Mouse (Mus musculus): ENCODE results near the gene Fbxl15. TPM values are rescaled to one million over a fixed set of nuclear protein-coding genes. Genes with fewer than 3 reads are reported as not detected.

Gene Fbxl15
- total RNA-seq, 2 experiments from 2014 or later, result 26.7 to 28.7 TPM

DNA sequence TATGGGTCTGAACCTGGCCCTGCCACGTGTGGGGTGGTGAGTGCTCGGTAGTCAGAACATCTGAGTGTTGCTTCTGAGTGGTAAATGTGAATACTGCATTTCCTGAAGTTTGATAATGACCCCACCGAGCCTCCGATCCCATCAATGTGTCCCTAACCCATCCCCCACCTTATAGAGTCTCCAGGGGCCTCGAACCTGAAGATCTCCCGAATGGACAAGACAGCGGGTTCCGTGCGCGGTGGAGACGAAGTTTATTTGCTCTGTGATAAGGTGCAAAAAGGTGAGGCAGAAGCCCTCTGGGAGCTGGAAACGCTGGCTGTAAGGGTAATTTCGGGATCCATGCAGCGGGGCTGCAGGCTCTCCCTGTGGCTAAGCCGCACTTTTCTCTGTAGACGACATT is 20.2 kb upstream of the Fbxl15 start:
- DNase-seq (ENCODE audit: low spot score in 2 of 2), result peak in 1 of 2 experiments; percentile 3
- intact Hi-C loops (cut with DNase I), result loop anchor here (2.0 kb wide), 2 partner anchors 23 to 173 kb away; no protein-coding TSS in a partner anchor

DNA sequence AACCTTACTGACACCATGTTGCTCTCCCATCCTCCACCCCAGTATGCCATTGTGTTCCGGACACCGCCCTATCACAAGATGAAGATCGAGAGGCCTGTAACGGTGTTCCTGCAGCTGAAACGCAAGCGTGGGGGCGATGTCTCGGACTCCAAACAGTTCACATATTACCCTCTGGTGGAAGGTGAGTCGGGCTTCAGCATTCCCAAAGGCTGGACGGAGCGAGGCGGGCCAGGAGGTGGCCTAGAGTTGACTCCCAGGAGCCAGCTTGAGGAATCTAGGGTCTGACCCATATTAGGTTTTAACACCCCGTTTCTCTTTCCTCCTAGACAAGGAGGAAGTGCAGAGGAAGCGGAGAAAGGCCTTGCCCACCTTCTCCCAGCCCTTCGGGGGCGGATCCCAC is 19.7 kb upstream of the Fbxl15 start:
- intact Hi-C loops (cut with DNase I), result loop anchor here (2.0 kb wide), 2 partner anchors 22 to 174 kb away; no protein-coding TSS in a partner anchor
- no peak for DNase-seq (ENCODE audit: low spot score in 2 of 2)

DNA sequence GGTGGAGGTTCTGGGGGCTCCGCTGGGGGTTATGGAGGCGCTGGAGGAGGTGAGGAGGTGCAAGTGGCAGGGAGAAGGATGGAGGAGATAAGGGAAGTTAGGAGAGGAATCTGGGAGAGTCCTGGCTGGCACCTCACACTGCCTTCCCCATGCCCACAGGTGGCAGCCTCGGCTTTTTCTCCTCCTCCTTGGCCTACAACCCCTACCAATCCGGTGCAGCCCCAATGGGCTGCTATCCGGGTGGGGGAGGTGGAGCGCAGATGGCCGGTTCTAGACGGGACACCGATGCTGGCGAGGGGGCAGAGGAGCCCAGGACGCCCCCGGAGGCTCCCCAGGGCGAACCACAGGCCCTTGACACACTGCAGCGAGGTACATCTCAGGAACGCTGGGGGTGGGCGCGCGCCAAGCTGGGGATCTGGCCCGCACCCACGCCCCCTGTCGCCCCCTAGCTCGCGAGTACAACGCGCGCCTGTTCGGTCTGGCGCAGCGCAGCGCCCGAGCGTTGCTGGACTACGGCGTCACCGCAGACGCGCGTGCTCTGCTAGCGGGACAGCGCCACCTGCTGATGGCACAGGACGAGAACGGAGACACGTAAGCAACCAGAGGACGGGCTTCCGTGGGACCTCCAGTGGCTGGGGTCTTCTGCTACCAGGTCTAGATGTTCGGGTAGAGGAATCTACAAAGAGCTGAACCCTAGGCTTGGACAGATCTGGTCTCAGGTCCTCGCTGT is 19.1 kb upstream of the Fbxl15 start:
- peak; percentile 84 to 85 for DNase-seq (ENCODE audit: low spot score in 2 of 2)
- intact Hi-C loops (cut with DNase I), result loop anchor here (2.0 kb wide), 2 partner anchors 22 to 174 kb away; no protein-coding TSS in a partner anchor

DNA sequence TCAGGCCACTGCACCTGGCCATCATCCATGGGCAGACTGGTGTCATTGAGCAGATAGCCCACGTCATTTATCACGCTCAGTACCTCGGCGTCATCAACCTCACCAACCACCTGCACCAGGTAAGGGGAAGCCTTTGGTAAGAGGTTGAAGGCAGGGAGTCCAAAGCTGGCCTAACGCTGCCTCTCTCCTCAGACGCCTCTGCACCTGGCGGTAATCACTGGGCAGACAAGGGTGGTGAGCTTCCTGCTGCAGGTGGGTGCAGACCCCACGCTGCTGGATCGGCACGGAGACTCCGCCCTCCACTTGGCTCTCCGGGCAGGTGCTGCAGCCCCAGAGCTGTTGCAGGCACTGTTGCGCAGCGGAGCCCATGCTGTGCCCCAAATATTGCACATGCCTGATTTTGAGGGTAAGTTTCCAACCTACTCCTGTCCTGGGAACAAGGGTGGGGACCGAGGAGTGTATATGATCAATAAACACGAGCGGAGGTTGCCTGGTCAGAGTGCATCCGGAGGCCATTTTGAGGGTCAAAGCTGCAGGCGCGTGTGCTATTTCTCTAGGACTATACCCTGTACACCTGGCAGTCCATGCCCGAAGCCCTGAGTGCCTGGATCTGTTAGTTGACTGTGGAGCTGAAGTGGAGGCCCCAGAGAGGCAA is 18.2 kb upstream of the Fbxl15 start:
- intact Hi-C loops (cut with DNase I), result loop anchor here (2.0 kb wide), 2 partner anchors 21 to 175 kb away; no protein-coding TSS in a partner anchor
- peak; percentile 11 to 22 for DNase-seq (ENCODE audit: low spot score in 2 of 2)

DNA sequence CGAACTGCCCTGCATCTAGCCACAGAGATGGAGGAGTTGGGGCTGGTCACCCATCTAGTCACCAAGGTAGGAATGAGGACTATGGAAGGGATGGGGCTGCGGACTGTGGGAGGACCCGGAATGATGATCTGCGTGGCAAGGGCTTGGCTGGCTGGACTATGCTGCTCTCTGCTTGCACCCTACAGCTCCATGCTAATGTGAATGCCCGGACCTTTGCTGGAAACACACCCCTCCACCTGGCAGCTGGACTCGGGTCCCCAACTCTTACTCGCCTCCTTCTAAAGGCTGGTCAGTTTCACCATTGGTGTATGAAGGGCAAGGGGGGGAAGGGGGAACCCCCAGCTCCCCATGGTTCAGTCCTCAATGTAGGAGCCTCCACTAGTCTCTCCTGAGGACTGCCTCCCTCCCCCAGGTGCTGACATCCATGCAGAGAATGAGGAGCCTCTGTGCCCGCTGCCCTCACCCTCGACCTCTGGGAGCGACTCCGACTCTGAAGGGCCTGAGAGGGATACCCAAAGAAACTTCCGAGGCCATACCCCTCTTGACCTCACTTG is 17.6 kb upstream of the Fbxl15 start:
- peak in 1 of 2 experiments; percentile 4 for DNase-seq (ENCODE audit: low spot score in 2 of 2)
- intact Hi-C loops (cut with DNase I), result no loop called here

DNA sequence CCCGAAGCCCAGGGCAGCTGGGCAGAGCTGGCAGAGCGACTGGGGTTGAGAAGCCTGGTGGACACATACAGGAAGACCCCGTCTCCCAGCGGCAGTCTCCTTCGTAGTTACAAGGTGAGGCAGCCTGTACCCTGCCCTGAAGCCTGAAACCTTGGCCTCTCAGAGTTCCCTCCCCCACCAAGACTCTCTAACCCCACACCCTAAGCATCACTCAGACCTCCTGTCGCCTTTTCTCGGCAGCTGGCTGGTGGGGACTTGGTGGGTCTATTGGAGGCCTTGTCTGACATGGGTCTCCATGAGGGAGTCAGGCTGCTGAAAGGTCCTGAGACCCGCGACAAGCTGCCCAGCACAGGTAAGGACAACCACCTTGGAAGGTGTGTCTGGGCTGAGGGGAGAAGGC is 16.6 kb upstream of the Fbxl15 start:
- intact Hi-C loops (cut with DNase I), result no loop called here
- DNase-seq (ENCODE audit: low spot score in 2 of 2), result no peak

DNA sequence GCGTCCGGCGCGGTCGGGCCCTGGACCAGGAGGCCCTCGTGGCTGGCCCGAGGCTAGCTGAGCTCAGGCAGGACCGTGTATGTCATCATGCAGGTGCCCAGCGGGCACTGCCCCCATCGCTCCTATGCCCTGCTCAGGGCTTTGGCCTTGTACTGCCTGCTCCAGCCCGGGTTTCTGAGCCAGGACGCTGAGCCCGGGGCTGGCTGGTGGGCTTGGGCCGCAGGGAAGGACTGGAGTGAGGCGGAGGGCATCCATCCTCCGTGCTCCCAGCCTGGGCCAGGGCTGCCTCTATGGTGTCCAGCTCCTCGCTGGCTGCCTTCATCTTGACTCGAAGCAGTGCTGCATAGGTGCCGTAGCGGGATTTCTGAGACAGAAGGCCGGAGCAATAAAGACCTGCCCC is 15.4 kb upstream of the Fbxl15 start:
- peak in 1 of 2 experiments; percentile 5 for DNase-seq (ENCODE audit: low spot score in 2 of 2)
- intact Hi-C loops (cut with DNase I), result no loop called here

DNA sequence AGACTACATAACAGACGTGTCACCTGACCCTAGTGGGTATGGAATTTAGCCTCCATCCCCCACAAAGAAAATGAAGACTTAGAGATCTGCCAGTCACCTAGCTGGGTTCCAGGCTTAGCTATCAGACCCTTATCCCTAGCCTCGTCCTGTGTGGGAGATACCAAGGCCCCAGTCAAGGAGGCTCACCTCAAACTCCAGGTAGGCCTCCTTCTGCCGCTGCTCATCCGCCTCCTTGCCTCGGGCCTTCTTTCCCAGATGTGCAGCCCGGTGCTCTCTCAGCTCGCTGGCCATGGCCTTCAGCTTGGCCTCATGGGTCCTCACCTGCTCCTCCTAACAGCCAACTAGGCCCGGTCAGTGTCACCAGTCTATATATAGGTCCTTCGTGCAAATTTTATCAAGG is 14.9 kb upstream of the Fbxl15 start:
- DNase-seq (ENCODE audit: low spot score in 2 of 2), result no peak

DNA sequence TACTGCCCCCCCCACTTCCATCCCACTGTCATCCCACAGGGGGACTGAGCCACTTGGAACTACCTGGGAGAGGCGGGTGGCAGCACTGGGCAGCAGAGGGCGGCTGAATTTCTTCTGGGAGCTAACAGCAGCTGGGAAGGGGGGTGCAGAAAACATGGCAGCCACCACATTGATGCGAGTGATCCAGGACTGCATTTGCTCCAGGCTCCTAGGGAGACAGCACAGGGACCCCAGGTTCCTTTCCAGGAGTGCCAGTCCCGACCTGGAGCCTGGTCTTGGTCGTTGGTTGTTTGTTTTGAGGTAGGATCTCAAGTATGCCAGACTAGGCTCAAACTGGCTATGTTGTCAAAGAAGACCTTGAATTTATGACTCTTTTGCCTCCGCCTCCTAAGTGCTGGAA is 14.4 kb upstream of the Fbxl15 start:
- DNase-seq (ENCODE audit: low spot score in 2 of 2), result no peak
- intact Hi-C loops (cut with DNase I), result no loop called here

More for the DNA sequence above, 14.9 kb upstream of the Fbxl15 start:
- intact Hi-C loops (cut with DNase I), result no loop called here

DNA sequence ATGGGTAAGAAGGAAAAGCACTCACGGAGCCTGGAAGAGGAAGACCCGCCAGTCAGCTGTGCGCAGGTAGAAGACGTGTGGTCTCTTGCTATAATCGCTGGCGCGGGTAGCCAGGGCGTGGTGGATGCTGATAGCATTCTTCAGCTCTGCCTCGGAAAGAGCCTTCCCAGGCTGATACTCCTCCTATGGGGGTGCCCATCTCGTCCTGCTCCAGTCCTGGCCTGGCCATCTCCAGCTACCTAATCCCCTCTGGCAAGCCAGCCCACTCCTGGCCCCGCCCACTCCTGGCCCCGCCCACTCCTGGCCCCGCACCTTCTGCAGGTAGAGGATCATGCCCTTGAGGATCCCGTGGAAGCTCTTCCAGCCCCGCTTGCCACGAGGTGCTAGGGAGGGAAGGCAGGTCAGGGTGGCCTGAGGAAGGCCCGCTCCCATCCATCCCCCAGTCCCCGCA is 13.8 kb upstream of the Fbxl15 start:
- DNase-seq (ENCODE audit: low spot score in 2 of 2), result peak in 1 of 2 experiments; percentile 6
- intact Hi-C loops (cut with DNase I), result no loop called here

DNA sequence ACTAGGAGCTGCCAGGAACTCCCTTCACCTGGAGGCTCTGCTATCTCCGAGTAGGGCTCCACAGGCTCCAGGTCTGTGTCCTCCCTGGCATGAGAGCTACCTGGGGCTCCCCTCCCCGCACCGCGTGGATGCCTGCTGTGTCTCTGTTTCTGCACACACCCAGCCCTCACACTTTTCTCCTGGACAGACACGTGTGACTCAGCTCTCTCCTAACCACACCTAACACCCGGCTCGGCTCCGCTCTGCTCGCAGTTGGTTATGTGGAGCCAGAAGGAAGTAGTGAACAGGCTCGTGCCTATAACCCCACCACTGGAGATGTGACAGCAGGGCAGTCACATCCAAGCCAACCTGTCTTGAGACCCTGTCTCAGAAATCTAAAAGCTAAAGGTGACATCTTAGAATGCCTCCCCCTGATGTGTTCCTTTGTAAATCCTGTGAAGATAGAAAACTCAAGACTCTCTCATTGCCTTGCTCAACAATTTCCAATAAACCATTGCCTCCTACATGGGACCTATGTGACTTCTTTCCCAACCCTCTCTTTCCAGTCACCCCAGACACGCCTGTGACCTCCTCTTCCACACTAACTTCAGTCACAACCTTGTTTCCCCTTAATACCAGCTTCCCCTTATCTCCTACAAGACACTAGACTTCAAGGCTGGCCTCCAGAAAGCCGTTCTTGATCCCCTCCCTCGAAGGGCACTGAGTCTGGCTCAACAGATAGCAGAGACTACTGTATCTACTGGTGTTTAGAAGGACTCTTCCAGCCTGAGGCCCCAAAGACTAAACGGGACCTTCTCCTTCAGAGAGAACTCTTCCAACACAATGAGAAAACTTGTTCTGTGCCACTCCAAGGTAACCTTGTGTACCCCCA is 12.9 kb upstream of the Fbxl15 start:
- intact Hi-C loops (cut with DNase I), result no loop called here
- peak; percentile 4 to 34 for DNase-seq (ENCODE audit: low spot score in 2 of 2)

DNA sequence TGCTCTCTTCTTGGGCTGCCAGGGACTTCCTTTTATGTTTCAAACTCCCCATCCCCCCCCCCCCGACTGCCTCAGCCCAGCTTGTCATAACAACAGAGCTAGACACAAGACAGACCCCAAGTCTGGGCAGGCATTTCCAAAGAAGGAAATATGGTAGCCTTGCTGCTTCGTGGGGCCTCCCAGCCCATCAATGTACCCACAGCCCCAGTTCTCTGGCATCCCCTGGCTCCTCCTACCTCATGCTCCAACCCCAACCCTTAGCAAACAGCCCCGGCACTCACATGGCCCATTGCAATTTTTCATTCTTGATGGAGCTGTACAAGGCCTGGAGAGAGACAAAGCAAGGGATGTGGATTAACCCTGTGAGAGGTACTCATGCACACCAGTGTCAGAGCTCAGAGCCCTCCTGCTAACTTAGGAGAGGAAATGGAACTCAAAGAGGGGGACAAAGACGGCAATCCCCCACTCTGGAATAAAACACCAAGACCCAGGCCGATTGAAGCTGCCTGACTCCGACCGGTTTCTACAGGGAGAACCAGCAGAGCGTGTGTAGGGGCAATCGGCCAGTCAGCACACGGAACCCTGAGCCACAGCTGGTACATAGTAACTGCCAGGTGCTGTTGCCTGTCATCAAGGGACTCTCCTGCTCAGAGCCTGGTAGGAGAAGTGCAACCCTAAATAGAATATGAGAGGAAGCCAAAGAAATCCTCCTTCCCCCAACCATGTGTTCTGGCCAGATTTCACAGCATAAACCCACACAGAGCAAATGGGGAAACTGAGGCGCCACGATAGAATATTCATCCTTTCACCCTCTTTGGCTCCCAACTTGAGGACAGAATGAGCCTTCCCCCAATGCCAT is 12.0 kb upstream of the Fbxl15 start:
- intact Hi-C loops (cut with DNase I), result no loop called here
- peak in 1 of 2 experiments; percentile 33 for DNase-seq (ENCODE audit: low spot score in 2 of 2)

DNA sequence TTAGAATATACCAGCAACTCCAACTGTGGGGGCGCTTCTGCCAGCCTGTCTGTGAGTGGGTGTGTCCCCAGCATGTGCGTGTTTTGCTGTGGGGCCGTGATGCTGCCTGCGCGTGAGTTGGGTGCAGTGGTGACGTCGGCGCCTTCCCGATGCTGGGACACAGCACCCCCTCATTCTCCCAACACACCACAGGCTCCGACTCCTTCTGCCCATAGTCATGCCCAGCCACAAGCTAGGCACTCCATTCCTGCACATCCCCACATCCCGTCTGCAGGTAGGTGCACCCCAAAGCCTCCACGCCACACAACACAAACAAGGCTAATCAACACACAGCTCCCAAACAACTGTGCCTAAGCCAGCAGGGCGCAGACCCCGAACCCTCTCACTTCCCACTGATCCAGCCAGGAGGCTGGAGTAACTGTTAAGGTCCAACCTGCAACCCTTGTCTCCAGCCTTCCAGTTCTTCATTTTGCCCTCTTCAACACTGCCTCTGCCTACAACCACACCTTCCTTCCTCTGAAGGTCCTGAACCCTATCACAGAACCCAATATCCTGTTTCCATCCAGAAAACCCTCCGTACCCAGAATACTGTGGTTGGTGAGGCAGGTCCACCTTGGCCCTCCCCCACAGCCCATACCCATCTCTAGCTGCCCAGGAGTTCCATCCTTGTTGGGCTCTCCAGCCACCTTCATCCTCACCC is 11.0 kb upstream of the Fbxl15 start:
- peak; percentile 84 to 89 for DNase-seq (ENCODE audit: low spot score in 2 of 2)
- intact Hi-C loops (cut with DNase I), result no loop called here

DNA sequence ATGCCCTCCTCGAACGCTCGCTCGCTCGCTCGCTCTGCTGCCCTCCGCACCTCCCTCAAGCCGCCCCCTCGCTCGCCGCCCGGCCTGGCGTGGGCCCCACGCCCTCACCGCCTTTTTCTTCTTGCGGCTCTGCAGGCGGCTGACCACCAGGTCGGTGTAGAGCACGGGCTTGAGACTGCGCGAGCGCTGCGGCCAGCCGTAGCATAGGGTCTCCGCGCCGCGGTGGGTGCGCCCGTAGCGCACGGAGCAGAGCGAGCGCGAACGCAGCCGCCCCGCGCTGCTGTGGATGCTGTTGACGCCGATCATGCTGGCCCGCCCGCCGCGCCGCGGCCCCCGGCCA is 10.5 kb upstream of the Fbxl15 start:
- intact Hi-C loops (cut with DNase I), result no loop called here
- DNase-seq (ENCODE audit: low spot score in 2 of 2), result peak in 1 of 2 experiments; percentile 12

DNA sequence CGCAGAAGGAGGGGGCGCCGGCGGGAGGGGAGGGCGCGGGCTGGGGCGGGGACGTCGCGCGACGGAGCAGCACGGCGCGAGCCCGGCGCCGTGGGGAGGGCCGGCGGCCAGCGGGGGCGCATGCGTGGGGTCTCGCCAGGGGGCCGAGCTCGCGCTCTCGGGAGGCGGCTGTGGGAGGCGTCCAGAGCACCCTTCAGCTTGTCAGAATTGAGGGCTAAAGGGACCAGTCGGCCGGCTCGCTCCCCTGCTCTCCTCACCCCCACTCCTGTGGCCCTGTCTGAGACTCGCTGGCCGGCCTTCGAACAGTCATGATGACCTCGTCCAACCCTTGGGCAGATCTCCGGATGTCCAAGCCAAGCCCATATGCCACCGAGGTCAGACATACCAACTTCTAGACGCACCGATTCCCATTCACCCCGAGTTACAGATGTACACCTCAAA is 9.9 kb upstream of the Fbxl15 start:
- intact Hi-C loops (cut with DNase I), result loop anchor here (2.0 kb wide), 1 partner anchor 31 kb away; no protein-coding TSS in a partner anchor
- DNase-seq (ENCODE audit: low spot score in 2 of 2), result peak; percentile 66 to 82

DNA sequence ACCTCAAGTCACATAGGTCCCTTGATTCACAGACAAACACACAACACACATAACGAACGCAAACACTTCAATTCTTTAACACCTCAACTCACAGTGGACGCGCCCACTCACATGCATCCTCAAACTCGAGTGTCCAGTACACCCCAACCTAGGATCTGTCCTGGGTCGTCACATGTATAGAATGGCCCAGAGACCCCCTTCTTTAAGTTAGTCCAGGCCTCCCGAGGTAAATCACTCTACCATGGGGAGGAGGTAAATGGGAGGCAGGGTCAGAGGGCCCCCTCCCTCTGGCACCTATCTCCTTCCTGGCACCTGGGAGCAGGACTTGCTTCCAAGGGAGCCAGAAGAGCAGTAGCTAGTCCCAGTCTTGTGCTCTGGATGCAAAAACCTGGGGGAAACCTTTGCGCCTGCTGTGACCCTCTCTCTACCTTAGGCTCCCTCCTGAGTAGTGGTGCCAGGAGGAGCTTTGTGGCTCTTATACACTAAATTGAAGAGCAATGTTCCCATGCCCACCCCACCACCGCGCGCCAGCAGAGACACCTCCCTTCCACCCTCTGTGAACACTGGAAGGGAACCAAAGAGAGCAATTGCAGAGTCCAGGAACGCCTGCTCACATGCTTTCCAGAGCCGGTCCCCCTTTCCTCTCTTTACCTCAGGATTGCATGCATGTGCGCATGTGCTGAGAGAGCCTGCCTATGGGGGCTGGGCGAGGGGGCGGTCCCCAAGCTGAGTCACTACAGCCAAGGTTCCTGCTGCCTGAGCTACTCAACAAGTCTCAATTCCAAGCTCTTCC is 9.2 kb upstream of the Fbxl15 start:
- intact Hi-C loops (cut with DNase I), result loop anchor here (2.0 kb wide), 1 partner anchor 30 kb away; no protein-coding TSS in a partner anchor
- DNase-seq (ENCODE audit: low spot score in 2 of 2), result peak; percentile 90 to 94

DNA sequence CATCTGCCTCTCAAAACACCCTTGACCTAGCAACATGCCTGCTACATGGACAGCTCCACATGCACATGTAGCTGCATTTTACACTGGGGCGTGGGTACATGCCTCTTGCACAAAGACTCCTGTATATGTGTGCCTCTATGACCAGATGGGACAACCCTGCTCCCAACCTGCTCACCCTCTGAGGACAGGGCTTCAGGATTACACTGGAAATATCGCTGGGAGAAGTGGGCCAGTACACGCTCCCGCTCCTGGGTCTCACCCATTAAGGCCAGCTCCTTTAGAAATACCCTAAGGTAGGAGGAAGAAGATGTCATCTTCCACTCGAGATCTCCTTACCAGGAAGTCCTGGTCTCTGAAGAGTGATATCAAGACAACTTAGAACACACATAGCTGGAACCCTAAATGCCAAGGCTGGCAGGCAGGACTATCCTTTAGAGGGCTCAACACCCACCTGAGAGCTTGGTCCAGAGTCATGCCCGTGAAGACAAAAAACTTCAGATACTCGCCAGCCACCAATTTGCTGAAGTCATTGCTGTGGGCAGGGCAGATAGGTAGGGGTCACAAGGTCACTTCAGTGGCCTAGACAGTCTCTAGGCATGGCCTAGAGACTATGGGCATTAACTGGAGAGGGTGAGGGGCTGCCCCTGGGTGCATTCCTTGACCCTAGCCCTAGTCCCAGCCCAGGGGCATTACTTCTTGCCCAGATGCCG is 7.8 kb upstream of the Fbxl15 start:
- intact Hi-C loops (cut with DNase I), result no loop called here
- peak in 1 of 2 experiments; percentile 3 for DNase-seq (ENCODE audit: low spot score in 2 of 2)

All from left cerebral cortex, postnatal 36 days (tissue).